Mouse (Mus musculus) A20 (cell line): ENCODE data around the gene Spaca7.
"Not testable (repeated sequence)": the region's sequence is repeated elsewhere in the genome, so short reads cannot be mapped to it uniquely, and the experiment has no call there.

Experiments
- DNase-seq: peaks from one replicate; pipeline ENCODE4 v3.0.0-alpha.2; 2011; ENCODE audit warnings: low read depth, low spot score

Spaca7 gene

DNA sequence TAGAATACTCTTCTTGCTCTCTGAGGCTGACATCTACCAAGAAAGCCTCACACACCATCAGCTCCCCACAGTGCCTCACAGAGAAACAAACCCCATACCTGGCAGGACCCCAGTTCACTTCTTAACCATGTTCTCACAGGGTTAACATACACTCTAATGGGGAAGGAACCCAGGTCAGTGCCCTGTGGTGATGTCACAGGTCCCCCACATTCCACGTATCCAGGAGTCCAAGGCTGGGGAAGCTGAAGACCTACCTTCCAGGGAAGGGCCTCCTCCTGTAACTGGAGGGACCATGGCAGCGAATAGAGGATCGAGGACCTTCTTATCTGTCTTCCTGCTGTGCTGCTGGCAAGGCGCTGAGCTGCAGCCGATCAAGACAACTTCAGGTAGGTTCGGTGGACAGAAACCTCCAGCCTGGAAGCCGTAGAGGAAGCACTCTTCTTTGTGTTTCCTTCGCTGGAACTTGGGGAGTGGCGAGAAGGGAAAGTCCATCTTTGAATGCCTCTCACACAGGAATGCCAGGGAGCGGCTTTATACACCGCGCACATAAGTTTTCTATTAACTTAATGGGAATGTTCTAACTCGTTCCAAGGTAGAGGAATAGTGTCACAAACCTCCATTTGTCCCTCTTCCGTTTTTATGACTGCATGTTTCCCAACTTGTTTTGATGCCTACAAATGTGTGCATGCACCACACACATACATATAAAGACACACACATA, at the start of gene Spaca7:
Spaca7 (plus strand) TSS at position 216 of the 721 bp plus-strand sequence.
- DNase-seq: no peak

- no peak for DNase-seq
Measured at GRCm38 (mm10) chr8:12524279-12524678, 48.5 kb upstream of the Spaca7 start.

- DNase-seq: no peak
Measured at GRCm38 (mm10) chr8:12528659-12529058, 44.2 kb upstream of the Spaca7 start.

GRCm38 (mm10) chr8:12535617-12536016, 37.2 kb upstream of the Spaca7 start:
- no peak for DNase-seq

GRCm38 (mm10) chr8:12536306-12536705, 36.5 kb upstream of the Spaca7 start:
- DNase-seq: no peak

DNA sequence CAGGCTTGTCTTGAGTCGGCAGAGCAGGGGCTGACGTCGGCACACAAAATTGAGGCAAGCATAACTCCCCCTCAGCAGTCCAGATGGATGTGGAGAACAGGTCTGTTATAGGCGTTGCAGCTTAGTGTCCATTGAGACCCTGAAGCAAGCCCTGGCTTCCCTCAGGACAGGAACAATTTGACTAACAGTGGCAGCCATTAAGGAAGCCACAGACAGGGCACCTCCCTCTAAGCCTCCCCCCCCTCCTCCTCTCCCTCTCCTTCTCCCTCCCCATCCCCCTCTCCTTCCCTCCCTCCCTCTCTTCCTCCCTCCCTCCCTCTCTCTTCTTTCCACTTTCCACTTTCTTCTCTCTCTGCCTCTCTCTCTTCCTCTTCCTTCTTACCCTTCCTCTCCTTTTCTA, 27.6 kb upstream of the Spaca7 start:
- no peak for DNase-seq

DNA sequence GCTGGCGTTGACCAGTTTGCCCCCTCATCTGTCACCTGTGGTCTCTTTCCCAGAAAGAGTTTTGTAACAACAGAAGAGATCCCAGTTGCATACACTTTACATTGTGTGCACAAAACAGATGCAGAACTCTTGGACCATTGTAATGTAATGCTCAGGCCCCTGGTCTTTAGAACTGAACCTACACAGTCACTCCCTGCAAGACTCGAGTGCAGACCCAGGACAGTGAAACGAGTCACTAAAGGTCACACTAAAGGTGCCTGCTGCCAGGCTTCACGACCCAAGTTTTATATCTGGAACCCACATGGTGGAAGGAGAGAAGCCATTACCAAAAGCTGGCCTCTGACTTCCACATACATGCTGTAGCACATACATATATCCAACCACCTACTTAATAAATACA, 27.2 kb upstream of the Spaca7 start:
- DNase-seq: no peak

DNA sequence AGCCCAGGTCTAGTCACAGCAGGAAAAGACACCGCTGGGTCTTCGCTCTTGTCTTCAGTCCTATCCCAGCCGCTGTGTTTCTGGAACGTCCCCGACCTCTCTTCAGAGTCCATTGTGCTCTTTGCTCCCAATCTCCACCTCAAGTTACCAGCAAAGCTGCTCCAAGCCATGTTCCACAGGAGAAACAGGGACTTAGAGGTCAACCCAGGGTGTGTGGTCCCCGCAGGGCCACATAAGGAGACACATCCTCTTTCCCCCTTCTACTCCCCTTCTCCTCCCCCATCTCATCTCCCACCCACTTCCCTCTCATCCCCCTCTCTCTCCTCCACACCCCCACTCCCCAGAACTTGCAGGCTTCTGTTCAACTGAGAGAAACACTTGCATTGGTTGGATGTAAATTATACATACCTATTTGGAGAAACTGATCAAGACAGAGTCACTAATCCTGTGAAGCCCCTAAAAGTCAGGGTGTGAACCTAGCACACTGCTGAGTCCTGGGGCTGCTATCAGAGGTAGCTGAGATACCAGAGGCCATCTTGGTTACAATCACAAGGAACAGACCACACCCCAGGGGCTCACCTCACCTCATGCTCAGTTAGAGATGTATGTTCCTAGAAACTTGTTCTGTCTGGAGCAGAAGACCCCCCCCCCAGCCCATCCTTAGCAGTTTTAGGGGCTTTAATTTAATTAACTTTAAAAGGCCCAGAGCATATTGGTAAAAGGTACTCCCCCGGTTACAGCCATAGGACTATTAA, 25.2 kb upstream of the Spaca7 start:
- DNase-seq: no peak

- DNase-seq: no peak
Measured at GRCm38 (mm10) chr8:12548255-12548654, 24.6 kb upstream of the Spaca7 start.

DNA sequence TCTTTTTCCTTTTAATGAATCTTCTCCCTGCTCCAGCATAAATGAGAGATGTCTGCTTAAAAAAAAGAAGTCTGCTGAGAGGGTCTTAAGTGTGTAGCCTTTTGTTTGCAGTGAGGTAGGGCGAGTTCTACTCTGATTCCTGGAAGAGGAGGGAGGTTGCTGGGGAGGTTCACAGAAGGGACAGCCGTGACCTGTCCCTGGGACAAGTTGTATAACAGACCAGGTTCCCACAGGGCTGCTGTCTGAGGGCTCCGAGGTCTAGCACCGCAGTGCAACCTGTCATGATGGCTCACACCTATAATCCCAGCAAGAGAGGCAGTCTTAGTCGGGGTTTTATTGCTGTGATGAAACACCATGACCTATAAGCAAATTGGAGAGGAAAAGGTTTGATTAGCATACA, 24.1 kb upstream of the Spaca7 start:
- no peak for DNase-seq

GRCm38 (mm10) chr8:12555515-12556145, 17.2 kb upstream of the Spaca7 start:
- peak; percentile 18 for DNase-seq

- DNase-seq: no peak
Measured at GRCm38 (mm10) chr8:12558786-12559185, 14.0 kb upstream of the Spaca7 start.

DNA sequence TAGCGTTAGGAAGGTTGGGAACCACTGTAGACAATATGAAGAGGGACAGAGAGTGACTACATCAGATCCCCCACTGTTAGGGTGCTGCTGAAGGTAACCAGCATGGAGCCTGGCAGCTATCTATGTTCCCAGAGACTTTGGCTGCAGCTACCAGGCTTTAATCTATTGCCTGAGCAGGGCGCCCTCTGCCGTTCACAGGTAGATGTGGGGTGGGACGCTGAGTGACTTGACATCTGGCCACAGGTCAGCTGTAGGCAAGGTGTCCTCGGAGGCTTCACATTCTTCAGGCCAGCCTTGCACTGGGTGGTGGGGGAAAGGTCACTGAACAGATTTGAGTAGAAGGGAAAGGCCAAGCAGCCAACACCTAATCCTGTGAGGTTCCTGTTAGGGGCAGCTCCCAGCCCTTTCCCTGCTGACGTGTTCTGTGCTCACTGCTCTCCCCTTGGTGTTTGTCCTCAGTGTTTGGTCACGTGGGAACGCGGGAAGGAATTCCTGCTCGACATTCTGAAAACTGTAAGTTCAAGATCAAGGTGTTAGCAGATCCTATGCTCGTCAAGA, 11.3 kb upstream of the Spaca7 start:
- DNase-seq: peak; percentile 66

- peak; percentile 51 for DNase-seq
Measured at GRCm38 (mm10) chr8:12564307-12564706, 8.5 kb upstream of the Spaca7 start.

DNA sequence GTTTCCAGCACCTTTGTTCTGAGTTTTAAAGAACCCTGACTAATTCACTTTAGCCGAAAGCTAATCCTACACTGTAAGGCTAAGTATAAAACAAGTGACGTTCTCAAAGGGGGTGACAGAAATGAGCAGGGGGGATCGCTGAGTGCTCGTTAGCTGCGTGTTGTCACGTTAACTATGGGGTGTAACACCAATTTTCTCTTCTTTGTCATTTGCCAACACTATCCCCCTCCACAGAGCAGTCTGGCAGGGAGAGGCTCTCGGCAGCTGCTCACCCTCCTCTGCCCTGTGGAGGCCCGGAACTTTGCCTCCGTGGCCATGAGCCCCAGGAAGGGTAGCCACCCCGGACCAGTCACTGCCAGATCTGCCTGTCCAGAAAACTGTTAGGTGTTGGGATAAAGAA, 7.3 kb upstream of the Spaca7 start:
- DNase-seq: no peak

- no peak for DNase-seq
Measured at GRCm38 (mm10) chr8:12566509-12566908, 6.3 kb upstream of the Spaca7 start.

- DNase-seq: peak; percentile 16
Measured at GRCm38 (mm10) chr8:12576003-12576402, 3.2 kb downstream of the Spaca7 start.

- DNase-seq: peak; percentile 3
Measured at GRCm38 (mm10) chr8:12576739-12577138, 3.9 kb downstream of the Spaca7 start.

DNA sequence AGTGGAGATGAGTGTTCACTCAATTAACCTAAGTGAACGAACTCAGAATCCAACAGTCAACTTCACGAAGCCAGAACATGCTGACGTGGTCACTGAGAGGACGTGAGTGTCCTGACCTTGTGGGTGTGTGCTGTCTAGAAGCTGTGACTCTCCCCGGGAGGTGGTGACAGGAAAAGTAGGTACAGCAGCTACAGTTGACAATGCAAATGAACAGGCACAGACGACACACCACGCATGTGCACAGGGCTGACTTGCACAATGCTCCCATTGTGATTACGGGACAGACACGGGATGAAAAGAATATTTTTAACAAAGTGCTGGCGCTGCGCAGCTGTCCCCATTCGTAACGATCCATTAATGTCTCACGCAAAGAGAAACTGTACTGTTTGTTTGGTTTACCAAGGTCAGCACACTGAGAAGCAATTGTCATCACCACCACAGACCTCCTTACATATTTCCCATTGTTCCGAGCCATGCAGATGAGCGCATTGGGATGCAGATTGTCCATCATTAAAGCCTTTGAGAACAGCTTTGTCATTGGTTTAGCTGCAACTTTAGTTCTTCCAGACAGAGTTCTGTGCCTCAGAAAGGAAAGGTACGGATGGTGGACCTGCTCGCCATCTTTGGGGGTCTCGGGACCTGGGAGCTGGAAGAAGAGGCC, 6.6 kb downstream of the Spaca7 start:
- not testable (repeated sequence) for DNase-seq

DNA sequence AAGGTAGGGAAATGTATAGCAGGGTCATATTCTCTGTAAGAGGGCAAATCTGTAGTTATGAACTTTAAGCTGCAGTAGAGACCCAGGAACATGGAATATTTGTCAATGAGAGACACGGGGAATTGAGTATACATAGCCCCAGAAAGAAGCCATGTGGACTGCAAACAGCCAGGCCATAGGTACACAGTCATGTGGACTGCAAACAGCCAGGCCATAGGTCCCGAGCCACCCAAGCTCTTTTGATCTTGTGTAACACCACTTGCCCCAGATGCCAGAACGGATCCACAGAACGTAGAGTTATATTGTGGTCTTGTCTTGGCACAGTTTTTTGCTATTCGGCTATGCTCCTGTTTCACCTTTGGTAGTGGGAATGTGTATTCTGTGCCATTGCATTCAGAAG, 11.0 kb downstream of the Spaca7 start:
- DNase-seq: no peak

DNA sequence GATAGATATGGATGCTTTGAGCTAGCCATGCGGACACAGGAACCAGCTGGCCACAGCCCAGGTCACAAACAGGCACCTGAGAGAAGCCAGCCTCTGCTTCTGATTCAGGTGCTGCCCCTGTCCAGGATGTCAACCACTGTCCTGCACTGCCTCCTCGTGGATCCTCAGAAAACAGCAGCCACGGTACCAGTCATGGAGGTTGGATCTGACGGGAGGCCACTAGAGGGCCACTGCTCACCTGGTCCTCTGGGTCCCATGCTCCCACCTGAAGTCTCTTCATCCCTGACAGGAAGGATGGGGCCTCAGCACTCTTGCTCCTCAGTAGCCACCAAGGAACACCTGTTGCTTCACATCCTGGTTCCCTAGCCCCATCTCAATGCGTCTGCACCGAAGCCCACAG, 34.4 kb downstream of the Spaca7 start:
- DNase-seq: peak; percentile 83

DNA sequence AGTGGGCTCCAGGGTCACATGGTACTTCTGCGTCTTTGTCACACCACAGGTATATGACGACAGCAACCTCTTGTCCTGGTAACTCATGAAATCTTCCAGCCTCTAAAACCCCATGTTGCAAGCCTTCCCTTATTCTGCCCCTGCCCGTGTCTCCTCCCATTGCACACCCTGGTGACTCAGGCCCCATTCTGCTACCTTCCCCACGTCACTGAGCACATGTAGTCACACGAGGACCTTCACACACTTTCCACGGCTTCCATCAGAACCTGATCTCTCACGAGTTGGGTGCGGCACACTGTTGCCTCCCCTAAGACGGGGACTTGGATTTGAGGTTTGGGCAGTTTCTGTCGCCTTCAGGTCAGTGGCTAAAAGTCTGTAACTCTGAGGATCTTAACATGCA, 36.0 kb downstream of the Spaca7 start:
- DNase-seq: no peak
